22 mouse cellular contexts compared by ENCODE assay signal in the genomic region with DNA sequence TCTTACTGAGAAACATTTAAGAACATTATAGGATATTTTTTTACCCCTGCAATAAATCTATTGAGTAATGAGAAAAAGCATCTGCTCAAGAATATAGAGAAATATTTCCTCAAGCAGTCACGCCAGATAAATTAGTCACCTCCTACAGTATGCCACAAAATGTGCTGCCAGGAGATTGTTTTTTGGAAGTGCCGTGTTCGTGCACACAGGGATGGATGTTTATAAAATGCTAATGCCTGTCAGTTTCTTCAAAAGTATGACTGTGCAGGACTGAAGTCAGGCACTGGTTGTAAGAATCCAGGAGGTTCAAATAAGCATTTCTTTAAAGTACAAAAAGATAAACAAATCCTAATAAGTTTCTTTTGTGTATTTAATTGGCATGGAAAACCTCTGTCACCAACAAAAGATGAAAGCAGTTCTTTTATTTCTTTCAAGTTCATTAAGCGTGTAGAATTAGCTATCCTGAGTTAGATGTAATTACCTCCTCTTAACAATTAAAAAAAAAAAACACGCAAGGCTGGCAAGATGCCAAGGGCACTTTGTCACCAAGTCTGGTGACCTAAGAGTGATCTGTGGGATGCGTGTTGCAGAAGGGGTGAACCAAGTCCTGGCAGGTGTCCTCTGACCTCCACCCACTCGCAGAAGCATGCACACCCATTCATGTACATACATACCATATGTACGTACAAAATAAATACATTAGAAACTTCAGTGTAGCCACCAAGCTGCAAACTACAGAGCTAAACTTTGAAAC.
DNase-seq lines count a peak whose midpoint lies in the region; ATAC-seq and TF ChIP-seq lines count a peak whose summit lies in the region.
"Had no signal": no experiment of that assay in that cellular context is flagged by ENCODE, and none has a peak within 500 bp of the region (broad histone marks: within the 10 kb centered on the region; RNA-seq: fewer than 3 reads in every experiment).

No protein-coding gene starts in this region.

- no peak for TF ChIP-seq CTCF in forebrain, postnatal 0 days (IDR thresholded peaks at IDR 0.05; ENCODE audit: low read depth)
- no peak for TF ChIP-seq CTCF in layer of hippocampus, adult 2 months (conservative IDR thresholded peaks at IDR 0.05)

- DNase-seq in forebrain, embryonic 11.5 days (ENCODE audit: low spot score), result peak; percentile 58
- DNase-seq in forebrain, postnatal 0 days, result no peak
- peak in 1 of 2 experiments; percentile 62 for DNase-seq in layer of hippocampus, adult 2 months (ENCODE audit: low spot score in 2 of 2)
- no peak for DNase-seq in layer of hippocampus, postnatal 25 days (ENCODE audit: extremely low spot score in 1 of 2, low spot score in 1 of 2)
- peak; percentile 2 for DNase-seq in 3134 (ENCODE audit: extremely low read depth, insufficient read length, low spot score)
- DNase-seq in brain, adult 2 months (ENCODE audit: low read depth, low spot score), result peak; percentile 76
- DNase-seq: adrenal gland, adult 8-10 months; cerebellum, adult 11 months; gastrocnemius, postnatal 10 days; heart, adult 18-20 months; heart, postnatal 36 days; kidney, postnatal 10 days; right cerebral cortex, postnatal 25 days; thymus, adult 2 months had no signal

- WGBS in forebrain, embryonic 11.5 days, result 29% methylated on average over 8 of the region's 8 CpGs
- 14% methylated on average over 8 of the region's 8 CpGs for WGBS in forebrain, postnatal 0 days
- 79% methylated on average over 8 of the region's 8 CpGs for WGBS in heart, embryonic 12.5 days

- H3K4me3 ChIP-seq in forebrain, embryonic 11.5 days (ENCODE audit: low read depth, low read length), result no peak overlapping the region
- no peak overlapping the region for H3K4me3 ChIP-seq in forebrain, postnatal 0 days (ENCODE audit: low read depth, low read length)
- no peak overlapping the region for H3K4me3 ChIP-seq in layer of hippocampus, adult 2 months
- no peak overlapping the region for H3K4me3 ChIP-seq in heart, embryonic 12.5 days
- H3K4me3 ChIP-seq: embryonic facial prominence, embryonic 10.5 days; limb, embryonic 15.5 days; liver, embryonic 15.5 days; midbrain, embryonic 12.5 days; neural tube, embryonic 13.5 days had no signal

- H3K4me1 ChIP-seq in forebrain, embryonic 11.5 days (replicated peaks; ENCODE audit: control insufficient read depth, insufficient read depth, low read length), result 0 out of 2 replicates have a peak, but pooled peaks cover 2% of the 10 kb centered on the region
- H3K4me1 ChIP-seq in forebrain, postnatal 0 days (ENCODE audit: insufficient read depth), result no peaks in the 10 kb centered on the region
- no peaks in the 10 kb centered on the region for H3K4me1 ChIP-seq in heart, embryonic 12.5 days (replicated peaks)
- H3K4me1 ChIP-seq: embryonic facial prominence, embryonic 10.5 days; limb, embryonic 15.5 days; liver, embryonic 15.5 days; midbrain, embryonic 12.5 days had no signal

- no peak overlapping the region for H3K27ac ChIP-seq in forebrain, embryonic 11.5 days (ENCODE audit: low read depth, low read length)
- no peak overlapping the region for H3K27ac ChIP-seq in forebrain, postnatal 0 days (ENCODE audit: low read depth, low read length)
- peak overlapping the region; percentile 55; the same call in 1 of the 2 replicates for H3K27ac ChIP-seq in layer of hippocampus, adult 2 months
- no peak overlapping the region for H3K27ac ChIP-seq in heart, embryonic 12.5 days (ENCODE audit: poor library complexity, severe bottlenecking)
- H3K27ac ChIP-seq: embryonic facial prominence, embryonic 10.5 days; hindbrain, embryonic 14.5 days; limb, embryonic 15.5 days; liver, embryonic 15.5 days; midbrain, embryonic 12.5 days; neural tube, embryonic 13.5 days had no signal

- no peak overlapping the region for H3K9ac ChIP-seq in forebrain, embryonic 11.5 days (ENCODE audit: low read length)
- no peak overlapping the region for H3K9ac ChIP-seq in forebrain, postnatal 0 days
- no peak overlapping the region for H3K9ac ChIP-seq in heart, embryonic 12.5 days
- H3K9ac ChIP-seq: hindbrain, embryonic 14.5 days; limb, embryonic 15.5 days; liver, embryonic 15.5 days; midbrain, embryonic 12.5 days; neural tube, embryonic 13.5 days had no signal

- H3K9me3 ChIP-seq in forebrain, embryonic 11.5 days (ENCODE audit: control insufficient read depth, low read length), result no peaks in the 10 kb centered on the region
- no peaks in the 10 kb centered on the region for H3K9me3 ChIP-seq in forebrain, postnatal 0 days (ENCODE audit: low read length)
- no peaks in the 10 kb centered on the region for H3K9me3 ChIP-seq in heart, embryonic 12.5 days (replicated peaks)
- H3K9me3 ChIP-seq: embryonic facial prominence, embryonic 10.5 days; limb, embryonic 15.5 days; liver, embryonic 15.5 days; midbrain, embryonic 12.5 days; neural tube, embryonic 13.5 days had no signal

- H3K4me2 ChIP-seq in forebrain, embryonic 11.5 days (ENCODE audit: low read depth, low read length, severe bottlenecking), result no peak overlapping the region
- no peak overlapping the region for H3K4me2 ChIP-seq in forebrain, postnatal 0 days (ENCODE audit: low read depth)
- no peak overlapping the region for H3K4me2 ChIP-seq in heart, embryonic 12.5 days
- H3K4me2 ChIP-seq: hindbrain, embryonic 14.5 days; limb, embryonic 15.5 days; liver, embryonic 15.5 days; midbrain, embryonic 12.5 days; neural tube, embryonic 13.5 days had no signal

- H3K27me3 ChIP-seq in forebrain, embryonic 11.5 days (ENCODE audit: control insufficient read depth, insufficient read depth, low read length), result no peaks in the 10 kb centered on the region; the same call in 1 of the 2 replicates
- no peaks in the 10 kb centered on the region for H3K27me3 ChIP-seq in forebrain, postnatal 0 days (ENCODE audit: insufficient read depth, low read length)
- H3K27me3 ChIP-seq in heart, embryonic 12.5 days (replicated peaks), result no peaks in the 10 kb centered on the region
- H3K27me3 ChIP-seq: limb, embryonic 15.5 days; liver, embryonic 15.5 days; midbrain, embryonic 12.5 days; neural tube, embryonic 13.5 days had no signal

- no peaks in the 10 kb centered on the region for H3K36me3 ChIP-seq in forebrain, embryonic 11.5 days (ENCODE audit: control insufficient read depth, insufficient read depth, low read length)
- H3K36me3 ChIP-seq in forebrain, postnatal 0 days (ENCODE audit: insufficient read depth), result no peaks in the 10 kb centered on the region
- H3K36me3 ChIP-seq in heart, embryonic 12.5 days, result no peaks in the 10 kb centered on the region
- H3K36me3 ChIP-seq: embryonic facial prominence, embryonic 10.5 days; limb, embryonic 15.5 days; liver, embryonic 15.5 days; midbrain, embryonic 12.5 days; neural tube, embryonic 13.5 days had no signal

- ATAC-seq in forebrain, embryonic 11.5 days (replicated peaks; ENCODE audit: low FRiP score), result peak; percentile 75
- no peak for ATAC-seq in forebrain, postnatal 0 days
- no peak for ATAC-seq in heart, embryonic 12.5 days (ENCODE audit: insufficient number of reproducible peaks, low FRiP score)
- ATAC-seq: intestine, postnatal 0 days had no signal

Comparison
In these comparisons a context has a peak if more than half of its experiments do, and no peak if none do; other contexts are left out.
1. DNase-seq: peak in forebrain, embryonic 11.5 days (single experiment), 3134 (single experiment) and brain, adult 2 months (single experiment); none in forebrain, postnatal 0 days (single experiment) and layer of hippocampus, postnatal 25 days (0 of 2).